Mouse (Mus musculus) heart, postnatal 0 days (tissue): ENCODE measurements around the gene Mapk1ip1l.

ENCODE experiments used
- CTCF ChIP-seq: IDR thresholded peaks from 2 replicates; pipeline ENCODE4 v1.5.1; 2016; ENCODE audit warnings: antibody characterized with exemption, control low read depth, low read depth
- EP300 ChIP-seq: IDR thresholded peaks from 2 replicates; pipeline ENCODE4 v1.6.1; 2016; ENCODE audit warnings: antibody characterized with exemption, low read depth

DNA sequence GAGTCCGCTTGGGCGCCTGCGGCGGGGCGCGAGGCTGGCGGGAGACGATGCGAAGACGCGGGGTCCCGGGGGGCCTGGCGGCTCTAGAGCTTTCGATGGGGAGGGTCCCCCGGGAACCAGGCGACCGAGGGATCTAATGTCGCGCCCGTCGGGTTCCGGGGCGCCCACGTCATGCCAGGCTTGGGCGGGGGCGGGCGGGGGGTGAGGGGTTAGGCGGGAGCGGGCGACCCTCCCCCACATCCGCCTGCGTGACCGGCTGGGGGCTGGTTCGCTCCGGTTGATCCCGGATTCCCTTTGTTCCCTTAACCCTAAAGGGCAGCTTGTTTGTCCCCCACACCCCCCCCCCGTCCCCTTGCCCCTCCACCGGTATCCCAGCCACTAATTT, 334 bp downstream of the Mapk1ip1l start:
- TF ChIP-seq EP300 (no peak; the same call in 1 of the 2 replicates), CTCF (no peak)
